Mouse (Mus musculus): ENCODE results near the gene Phlda2.

DNA sequence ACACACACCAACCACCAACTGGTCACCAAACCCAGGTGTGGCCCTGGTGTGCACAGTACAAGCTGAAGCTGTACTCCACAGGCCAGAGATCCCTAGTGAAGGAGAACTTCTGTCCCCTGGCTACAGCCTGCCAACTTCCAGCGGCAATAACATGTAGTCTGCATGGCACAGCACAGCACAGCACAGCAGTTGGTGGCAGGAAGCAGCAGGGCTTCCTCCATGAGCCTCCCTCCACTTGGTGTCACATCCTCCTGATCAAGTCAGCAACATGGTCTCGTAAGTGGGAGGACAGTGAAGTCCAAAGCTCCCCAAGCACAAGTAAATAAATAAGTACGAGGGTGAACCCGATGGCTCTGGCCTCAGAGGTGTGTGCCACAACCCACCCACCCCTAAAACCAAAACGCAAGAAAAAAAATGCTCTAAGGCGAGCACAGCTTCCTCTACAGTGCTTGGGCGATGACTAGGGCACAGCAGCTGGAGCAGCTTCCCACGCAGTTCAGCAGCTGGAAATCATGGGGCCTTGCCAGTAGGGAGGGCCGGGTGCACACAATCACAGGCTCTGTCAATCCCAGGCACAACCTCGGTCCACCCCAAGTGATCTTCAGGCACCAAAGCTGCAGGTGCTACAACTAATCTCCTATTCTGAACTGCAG lies 10.9 kb upstream of the Phlda2 start:
- no peak for TF ChIP-seq CTCF (IDR thresholded peaks at IDR 0.05; ENCODE audit: borderline replicate concordance, control insufficient read depth, extremely low read depth, insufficient read depth, low read length, poor library complexity)
- no peak for TF ChIP-seq POLR2A (IDR thresholded peaks at IDR 0.05; ENCODE audit: control insufficient read depth, extremely low read depth, insufficient read depth, low read length, poor library complexity)
